Mouse (Mus musculus): ENCODE results near the gene Per1.
A peak's percentile ranks its signal among the peaks of the same experiment; 100 is the strongest.

The Per1 gene

DNA sequence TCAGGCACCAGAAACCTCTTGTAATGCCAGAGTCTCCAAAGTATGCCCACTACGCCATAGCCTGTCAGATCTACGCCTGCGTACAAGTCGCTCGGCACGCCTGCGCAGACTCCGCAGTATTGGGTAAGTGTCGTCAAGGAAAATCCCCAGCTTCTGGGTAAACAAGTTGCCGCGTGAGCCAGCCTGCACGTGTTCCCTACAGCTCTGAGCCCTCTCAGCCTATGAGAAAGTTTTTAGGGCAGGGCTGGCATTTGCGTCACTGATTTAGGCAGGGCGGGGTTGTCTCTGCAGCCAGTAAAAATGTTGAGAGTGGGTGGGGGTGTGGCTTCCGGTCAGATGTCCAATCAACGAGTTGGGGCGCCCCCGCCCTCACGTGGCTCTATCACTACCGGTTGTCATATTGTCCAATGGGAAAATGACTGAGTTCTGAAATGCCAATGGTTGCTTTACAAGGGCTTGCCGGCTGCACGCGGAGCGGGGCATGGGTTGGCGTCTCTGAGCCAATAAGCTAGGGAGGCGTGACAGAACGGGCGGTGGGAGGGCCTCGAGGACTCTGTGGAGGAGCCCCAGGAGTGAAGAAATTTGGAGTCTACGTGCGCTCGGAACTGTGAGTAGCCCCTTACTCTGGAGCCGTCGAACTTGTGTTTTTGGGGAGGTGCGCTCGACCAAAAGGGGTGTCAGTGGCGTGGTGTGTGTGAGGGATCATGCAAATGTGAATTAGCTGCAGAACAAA is at the start of gene Per1:
Gene Per1 (plus strand): TSS at position 521 of the 733 bp plus-strand sequence.
- DNase-seq, result peak; percentile 99

DNA sequence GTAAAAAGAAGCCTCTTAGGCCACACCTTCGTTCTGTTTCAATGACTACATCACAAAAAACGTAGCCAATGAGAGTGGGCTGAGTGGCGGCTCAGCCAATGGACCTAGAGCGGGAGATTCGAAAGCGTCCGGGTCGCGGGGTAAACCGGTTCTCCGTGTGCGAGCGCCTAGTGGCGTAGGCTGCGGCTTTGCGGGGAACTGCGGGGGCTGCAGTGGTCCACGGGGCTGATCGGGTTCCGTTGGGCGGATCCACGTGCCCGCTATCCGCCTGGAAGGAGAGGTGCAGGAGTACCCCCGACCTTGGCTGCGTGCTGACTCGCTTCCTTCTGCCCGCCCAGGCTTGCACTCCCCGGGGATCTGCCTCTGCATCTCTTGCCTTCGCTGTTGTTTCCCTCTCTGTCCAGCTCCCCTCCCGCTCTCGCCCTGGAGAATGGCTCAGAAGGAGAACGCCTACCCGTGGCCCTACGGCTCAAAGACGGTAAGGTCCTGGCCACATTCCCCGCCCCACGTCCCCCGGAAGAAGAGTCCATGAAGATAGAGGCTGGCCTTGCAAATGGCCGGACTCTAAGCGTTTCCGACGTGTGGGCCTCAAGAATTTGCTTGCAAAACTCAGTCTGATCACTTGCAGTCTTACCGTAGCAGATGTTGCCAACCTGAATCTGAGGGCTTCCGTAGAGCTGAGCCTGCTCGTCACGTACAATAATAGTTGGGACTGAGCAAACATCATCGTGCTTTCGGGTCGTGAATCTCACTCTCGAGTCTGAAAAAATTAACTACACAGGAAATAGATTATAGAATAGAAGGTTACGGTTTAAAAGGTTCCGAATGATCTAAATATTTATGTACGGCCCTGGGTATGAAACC is 49.3 kb upstream of the Per1 start, which contains the start of gene Aurkb:
Gene Aurkb (plus strand): TSS at position 117 of the 864 bp plus-strand sequence.
- peak; percentile 90 for DNase-seq

DNA sequence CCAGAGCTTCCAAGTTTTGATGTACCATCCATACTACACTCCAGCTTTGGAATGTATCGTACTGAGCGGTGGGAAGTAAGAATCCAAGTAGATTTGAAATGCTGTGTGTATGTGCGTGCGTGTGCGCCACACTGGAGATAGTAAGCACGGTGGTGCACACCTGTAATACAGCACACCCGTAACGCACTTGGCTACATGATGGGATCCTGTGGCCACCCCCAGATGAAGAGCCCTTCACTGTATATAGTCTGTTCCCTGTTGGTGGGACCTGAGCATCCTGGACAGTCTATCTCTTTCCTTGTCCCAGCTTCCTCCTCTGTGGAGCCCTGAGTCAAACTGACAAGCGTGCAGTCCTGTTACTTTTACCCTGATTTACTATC is 48.6 kb upstream of the Per1 start:
- DNase-seq, result no peak

DNA sequence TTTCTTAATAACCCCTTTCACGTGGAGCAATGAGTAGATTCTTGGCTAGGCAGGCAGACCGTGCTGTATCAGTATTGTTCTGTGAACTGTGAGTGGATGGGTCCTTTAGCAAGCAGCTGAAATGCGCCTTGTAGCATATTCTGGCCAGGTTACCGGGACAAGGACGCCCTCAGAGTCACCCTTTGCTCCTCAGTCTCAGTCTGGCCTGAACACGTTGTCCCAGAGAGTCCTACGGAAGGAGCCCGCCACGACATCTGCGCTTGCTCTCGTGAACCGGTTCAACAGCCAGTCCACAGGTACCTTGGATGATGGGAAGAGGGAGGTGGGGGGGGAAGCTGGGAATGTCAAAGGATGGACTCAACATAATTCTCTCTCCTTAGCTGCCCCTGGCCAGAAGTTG is 47.4 kb upstream of the Per1 start:
- DNase-seq, result no peak

DNA sequence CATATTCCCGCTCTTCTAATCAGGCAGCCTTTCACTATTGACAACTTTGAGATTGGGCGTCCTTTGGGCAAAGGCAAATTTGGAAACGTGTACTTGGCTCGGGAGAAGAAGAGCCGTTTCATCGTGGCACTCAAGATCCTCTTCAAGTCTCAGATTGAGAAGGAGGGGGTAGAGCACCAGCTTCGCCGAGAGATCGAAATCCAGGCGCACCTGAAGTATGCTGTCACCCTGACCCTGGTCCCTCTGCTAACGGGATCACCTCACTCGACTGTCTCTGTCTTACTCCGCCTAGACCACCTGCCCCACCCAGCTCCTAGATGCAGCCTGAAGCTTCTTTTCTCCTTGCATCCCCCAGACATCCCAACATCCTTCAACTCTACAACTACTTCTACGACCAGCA is 46.9 kb upstream of the Per1 start:
- DNase-seq, result no peak

DNA sequence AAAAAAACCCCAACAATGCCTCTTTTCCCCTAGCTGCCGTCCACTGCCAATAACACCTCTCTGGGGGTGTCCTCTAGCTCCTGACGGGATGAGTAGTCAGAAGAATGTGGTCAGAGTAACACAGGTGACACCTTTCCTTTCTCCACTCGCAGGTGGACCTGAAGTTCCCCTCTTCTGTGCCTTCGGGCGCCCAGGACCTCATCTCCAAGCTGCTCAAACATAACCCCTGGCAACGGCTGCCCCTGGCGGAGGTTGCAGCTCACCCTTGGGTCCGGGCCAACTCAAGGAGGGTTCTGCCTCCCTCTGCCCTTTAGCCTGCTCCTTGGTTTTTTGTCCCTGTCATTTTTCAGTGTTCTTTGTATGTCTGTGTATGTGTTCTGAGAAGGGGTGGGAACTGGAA is 44.3 kb upstream of the Per1 start:
- DNase-seq, result no peak

DNA sequence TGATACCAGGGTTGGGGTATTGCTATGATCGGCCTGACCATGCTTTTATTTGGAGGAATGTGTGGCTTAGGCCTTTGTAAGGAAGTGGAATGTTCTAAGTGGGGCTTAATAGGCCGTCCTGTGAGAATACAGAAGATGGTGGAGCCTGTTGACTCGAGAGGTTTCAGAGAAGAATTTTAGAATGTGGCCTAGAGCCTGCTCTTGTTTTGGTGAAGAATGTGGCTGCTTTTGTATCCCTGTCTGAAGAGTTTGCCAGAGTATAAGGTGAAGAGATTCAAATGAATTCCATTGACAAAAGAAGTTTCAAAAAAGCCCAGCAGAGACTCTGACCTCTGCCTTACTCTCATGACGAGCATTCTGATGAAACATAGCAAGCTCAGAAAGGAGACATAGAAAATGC is 43.2 kb upstream of the Per1 start:
- no peak for DNase-seq

DNA sequence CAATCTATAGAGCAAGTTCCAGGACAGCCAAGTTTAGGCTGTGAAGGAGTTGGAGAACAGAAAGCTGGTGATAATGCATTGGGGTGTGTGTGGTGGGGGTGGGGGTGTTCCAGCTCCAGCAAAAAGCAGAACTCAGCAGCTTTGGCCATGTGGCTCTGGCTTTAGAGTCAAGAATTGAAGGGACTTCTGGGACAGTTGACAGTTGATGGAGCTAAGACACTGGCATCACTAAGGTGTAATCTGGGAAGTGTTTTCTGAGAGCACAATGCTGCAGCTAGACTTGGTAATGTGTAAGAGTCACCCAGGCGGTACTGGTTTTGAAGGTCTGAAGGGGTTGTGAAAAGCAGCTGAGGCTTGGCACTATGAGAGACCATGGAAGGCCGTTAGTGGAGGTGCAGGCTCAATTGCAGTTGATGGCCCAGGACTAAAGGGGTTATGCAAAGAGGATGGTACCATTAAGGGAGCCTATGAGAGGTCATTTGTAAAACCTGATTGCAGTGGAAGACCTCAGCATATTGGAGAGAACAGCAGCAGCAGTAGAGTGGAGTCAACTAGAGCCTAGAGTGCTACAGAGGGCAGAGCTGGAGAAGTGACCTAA is 42.1 kb upstream of the Per1 start:
- no peak for DNase-seq

DNA sequence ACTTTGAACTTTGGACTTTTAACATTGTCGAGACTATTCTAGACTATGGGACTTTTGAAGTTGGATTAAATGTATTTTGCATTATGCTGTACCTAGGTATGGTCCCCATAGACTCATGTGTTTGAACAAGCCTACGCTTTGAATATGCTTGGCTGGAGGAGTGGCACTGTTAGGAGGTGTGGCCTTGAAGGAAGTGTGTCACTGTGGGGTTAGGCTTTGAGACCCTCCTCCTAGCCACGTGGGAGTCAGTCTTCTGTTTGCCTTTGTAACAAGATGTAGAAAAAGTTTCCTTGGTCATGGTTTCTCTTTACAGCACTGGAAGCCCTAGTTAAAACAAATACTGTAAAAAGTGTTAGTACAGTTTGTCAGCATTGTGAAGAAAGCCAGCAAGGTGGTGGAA is 41.2 kb upstream of the Per1 start:
- no peak for DNase-seq

DNA sequence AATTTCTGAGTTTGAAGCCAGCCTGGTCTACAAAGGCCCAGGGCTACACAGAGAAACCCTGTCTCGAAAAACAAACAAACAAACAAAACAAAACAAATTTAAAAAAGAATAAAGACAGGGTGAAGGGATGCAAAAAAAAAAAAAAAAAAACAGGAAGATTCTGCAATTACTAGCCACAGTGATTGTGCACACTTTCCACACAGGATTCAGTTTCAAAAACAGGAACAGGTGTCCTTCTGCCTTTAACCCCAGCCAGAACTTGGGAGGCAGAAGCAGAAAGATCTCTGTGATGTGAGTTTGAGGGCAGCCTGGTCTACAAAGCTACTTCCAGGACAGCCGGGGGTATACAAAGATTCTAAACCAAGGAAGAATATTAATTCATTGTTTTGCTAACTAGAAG is 36.8 kb upstream of the Per1 start:
- DNase-seq, result no peak

DNA sequence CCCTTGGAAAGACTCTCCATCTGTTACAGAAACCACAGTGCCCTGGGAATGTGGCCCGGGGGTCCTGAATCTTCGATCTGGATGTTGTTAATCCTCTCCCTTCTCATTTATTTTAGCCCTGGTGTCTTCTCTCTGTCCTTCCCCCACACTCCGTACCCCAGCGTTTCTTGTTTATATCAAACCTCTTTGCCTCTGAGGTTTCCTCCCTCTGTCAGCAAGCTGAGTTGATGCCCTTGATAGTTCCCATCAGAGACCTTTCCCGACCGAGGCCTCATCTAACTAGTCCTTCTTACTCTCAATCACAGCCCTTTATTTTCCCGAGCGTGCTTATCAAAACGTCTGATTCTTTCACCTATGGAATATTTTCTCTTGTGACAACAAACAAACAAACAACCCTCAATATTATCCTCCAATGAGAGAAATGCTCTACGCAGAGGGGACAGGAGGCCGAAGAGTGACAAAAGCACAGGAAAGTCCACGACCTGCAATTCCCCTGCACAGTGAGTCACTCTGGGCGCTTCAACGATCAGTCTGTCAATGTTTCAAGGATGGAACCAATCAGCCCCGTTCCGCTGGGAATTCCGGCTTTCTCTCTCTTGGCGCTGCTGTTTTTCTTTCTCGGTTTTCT is 36.2 kb upstream of the Per1 start:
- DNase-seq, result peak; percentile 31

DNA sequence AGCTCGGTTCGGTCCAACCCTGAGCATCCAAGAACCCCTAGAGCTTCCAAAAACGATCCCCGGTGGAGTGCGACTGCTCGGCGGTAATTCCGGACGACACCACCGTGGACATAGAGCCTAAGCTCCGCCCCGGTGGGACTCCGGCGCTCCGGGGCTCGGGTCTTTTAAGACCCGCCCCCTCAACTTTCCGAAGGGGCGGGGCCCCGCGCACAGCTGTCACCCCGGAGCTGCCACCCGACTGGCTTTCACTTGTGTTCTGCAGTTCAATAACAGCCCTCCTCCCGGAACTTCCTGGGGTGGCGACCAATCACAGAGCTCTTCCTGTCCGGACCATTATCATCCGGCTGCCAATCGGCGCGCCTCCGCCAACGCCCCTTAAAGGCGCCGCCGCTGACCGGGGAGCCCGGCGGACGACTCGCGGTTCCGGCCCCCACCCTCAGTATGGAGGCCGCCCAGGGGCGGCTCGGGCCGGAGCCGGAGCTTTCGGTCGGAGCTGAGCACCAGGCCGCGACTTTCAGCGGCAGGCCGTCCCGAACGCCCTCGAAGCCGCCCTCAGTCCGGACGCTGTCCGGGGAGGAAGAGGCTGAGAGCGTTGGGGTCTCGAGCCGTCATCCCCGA is 35.6 kb upstream of the Per1 start, which contains the start of gene Borcs6:
Gene Borcs6 (plus strand): TSS at position 361 of the 618 bp plus-strand sequence.
- peak; percentile 96 for DNase-seq

DNA sequence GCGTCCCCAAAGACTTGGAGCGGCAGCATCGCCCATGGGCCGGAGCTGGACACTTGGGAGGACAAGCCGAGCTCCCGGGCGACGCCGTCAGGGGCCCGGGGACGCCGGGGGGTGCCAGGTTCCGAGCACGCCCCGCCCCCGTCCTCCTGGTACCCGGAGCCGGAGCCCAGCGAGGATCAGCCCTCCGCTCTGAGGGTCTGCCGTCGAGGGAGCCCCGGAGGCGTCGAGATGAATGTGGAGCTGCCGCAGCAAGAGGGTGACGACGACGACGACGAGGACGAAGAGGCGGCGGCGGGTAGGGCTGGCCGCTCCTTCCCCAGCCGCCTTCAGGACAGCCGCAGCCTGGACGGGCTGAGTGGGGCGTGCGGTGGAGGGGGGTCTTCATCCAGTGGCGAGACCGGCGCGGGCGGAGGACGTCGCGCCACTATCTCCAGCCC is 35.0 kb upstream of the Per1 start:
- DNase-seq, result peak; percentile 72

DNA sequence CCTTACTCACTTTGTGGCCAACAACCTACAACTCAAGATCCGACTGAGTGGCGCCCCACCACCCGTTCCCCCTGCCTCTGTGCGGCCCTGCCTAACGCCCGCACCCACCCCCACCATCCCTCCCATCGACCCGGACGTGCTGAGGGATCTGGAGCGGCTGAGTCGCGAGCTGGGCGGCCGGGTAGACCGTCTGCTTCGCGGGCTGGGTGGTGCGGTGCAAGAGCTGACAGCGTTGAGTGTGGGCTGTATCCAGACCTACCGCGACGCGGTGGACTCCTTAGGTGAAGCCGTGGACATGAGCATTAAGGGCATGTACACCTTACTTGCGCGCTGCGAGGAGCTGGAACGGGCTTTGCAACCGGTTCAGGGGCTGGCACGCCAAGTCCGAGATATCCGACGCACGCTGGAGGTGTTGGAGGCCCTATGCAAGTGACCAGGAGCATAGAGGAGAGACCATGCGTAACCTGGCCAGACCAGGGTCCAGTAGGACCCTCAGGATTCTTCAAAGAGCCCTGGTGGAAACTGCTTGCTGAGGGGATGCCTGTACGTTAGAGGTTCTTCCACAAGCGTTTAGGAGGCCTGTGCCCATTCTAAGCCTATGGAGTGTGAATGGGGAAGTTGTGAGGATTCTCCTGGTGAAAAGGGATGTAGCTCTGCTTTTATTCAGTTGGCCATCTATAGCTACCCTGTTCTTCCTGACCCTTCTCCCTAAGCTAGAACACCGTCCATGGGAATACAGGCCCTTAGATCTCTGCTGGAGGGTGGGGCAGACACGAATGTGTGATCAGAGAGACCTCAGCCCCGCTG is 34.4 kb upstream of the Per1 start:
- peak; percentile 51 for DNase-seq

DNA sequence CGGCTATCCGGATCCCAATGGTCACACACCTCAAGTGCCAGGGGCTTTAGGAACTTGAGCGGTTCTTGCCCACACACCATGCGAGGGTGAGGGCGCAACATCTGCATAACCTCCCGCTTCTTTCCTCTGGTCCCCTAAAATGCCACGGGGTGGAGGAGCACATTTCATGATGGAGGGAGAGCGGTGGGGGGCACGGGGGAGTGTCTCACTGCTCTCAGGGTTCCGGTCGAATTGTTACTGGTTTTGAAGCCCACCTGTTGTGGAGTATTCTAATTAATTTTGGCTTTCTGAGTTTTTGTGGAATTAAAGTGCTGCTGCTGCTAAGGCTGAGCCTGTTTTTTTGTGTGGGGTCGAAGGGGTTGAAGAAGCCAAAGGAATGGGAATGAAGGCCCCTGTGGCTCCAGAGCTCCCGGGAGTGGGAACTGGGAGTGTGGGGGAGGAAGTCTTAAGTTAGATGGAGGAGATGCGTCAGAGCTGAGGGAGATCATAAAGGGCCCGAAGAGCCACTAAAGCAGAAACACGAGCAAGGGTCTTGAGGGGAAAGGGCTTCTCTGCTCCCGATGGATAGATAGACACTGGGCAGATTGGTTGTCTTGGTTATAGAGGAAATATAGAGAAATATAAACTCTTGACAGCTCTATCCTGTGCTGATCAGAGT is 33.6 kb upstream of the Per1 start:
- no peak for DNase-seq

DNA sequence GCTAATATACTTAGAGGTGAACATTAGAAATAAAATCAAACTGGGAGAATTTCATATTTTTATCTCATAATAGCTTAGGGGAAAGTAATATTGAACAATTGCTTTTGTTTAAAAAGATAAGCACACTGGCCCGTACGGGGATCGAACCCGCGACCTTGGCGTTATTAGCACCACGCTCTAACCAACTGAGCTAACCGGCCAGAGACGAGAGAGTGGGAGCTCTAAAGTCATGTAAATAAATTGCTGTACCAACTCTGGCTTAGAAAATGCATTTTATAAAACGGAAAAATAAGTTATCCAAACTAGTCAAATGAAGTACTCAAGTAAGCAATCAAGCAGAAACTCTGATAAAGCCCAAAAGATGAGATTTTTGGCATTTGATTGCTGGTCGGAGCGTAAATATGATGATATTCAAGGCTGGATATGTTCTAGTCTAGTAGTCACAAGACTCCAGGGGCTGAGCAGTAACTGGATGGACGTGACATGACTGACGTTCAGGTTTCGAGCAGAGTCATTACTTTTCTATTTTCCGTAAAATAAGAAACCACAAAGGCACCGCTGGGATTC is 32.7 kb upstream of the Per1 start:
- DNase-seq, result peak; percentile 78

DNA sequence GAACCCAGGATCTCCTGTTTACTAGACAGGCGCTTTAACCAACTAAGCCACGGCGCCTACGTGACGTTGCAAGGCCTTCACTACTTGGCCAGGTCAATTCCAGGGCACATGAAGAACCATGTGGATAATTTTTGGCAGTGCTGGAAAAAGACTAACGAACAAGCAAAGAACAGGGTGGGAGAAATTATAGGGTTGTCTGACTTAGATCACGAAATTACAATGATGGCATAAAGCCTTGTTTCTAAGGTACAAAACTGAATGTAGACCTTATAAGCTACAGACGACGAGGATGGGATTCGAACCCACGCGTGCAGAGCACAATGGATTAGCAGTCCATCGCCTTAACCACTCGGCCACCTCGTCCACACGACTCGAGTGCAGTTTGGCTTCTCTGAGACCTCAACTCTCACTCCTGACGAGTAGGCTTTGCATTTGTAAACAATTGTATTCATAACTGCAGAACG is 32.2 kb upstream of the Per1 start:
- DNase-seq, result peak; percentile 96

DNA sequence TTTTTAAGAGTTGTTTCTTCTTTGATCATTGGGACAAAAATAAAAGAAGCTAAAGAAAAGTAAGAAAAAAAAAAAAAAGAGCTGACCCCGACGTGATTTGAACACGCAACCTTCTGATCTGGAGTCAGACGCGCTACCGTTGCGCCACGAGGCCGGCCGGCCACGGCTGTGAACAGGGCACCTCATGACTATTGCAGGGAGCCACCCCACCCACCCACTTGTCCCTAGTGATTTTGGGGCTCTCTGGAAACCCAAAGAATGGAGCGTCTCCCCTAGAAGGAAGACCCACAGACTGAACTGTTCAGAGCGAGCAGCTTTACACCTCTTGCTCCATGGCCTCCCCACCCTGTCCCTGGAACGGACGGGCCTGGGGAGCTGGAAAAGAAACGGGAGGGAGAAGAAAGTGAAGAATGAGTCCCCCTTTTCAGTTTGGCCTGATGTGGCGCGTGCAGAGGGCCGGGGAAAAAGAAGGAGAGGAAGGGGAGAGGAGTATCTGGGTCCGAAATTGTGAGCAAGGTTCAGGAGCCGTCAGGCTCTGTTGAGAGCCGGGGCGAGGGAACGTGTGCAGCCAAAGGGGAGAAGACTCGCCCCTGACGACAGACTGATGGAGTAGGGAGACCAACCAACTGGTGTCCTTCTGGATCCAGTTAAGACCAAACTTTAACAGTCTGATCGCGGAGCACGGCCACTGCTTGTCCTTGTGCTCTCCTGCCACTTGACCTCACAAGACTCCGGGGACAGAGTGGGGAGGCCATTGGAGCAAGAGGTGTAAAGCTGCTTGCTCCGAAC is 31.4 kb upstream of the Per1 start:
- peak; percentile 86 for DNase-seq

DNA sequence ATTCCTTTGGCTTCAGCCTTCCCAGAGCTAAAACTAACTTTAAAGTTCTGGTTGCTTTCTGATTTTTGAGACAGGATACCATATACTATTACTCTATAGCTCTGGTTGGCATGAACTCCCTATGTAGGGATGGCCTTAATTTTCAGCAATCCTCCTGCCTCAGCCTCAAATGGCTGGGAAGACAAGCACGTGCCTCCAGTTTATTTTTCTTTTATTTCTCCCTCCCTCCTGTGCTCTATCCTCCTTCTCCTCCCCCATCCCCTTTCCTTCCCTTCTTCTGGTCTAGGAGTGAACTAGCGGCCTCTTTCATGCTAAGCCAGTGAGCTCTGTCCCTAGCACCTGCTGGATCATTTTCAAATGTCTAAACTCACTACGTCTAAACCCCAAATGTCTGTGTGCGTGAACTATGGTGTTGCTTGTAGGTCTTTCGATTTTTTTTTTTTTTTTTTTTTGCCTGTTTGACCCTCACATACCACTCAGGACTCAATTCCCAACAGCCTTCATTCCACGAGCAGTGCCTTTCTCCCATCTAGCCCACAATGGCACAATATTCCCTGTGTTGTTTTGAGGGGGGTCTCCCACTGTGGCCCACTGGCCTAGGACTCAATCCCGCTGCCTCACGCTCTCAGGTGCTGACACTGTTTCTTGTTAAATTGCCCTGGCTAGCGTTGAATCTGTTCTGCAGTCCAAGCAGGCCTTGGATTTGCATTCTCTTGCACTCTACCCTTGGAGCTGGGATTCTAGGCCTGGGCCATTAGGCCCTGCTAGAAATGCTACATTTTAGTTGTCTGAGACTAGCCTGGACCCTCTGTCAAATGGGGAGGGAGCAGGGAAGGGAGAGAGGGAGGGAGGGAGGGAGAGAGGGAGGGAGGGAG is 30.5 kb upstream of the Per1 start:
- DNase-seq, result no peak
